Mouse (Mus musculus): ENCODE results near the gene Nkx2-3. TPM values are rescaled to one million over a fixed set of nuclear protein-coding genes. Genes with fewer than 3 reads are reported as not detected.
A peak's percentile ranks its signal among the peaks of the same experiment; 100 is the strongest.

Gene Nkx2-3
- total RNA-seq, 2 experiments from 2014 or later: not detected

GRCm38 (mm10) chr19:43616415-43616861, 4.3 kb downstream of the Nkx2-3 start:
- intact Hi-C loops (cut with DNase I): loop anchor here (10.0 kb wide), 1 partner anchor 232 kb away; the partner anchor contains the start of gene Hpse2
- DNase-seq: no peak

- intact Hi-C loops (cut with DNase I): loop anchor here (10.0 kb wide), 1 partner anchor 232 kb away; the partner anchor contains the start of gene Hpse2
- no peak for DNase-seq
Measured at GRCm38 (mm10) chr19:43616889-43617288, 4.8 kb downstream of the Nkx2-3 start.

GRCm38 (mm10) chr19:43617761-43618349, 5.7 kb downstream of the Nkx2-3 start:
- no peak for DNase-seq
- intact Hi-C loops (cut with DNase I): loop anchor here (10.0 kb wide), 1 partner anchor 233 kb away; the partner anchor contains the start of gene Hpse2

GRCm38 (mm10) chr19:43618505-43619030, 6.4 kb downstream of the Nkx2-3 start:
- intact Hi-C loops (cut with DNase I): loop anchor here (10.0 kb wide), 1 partner anchor 234 kb away; the partner anchor contains the start of gene Hpse2

GRCm38 (mm10) chr19:43619916-43620479, 7.9 kb downstream of the Nkx2-3 start:
- intact Hi-C loops (cut with DNase I): loop anchor here (1.0 to 10.0 kb wide), 3 partner anchors 19 to 235 kb away; partner anchors contain the start of gene Hpse2
- no peak for DNase-seq

More at GRCm38 (mm10) chr19:43618505-43619030, 6.4 kb downstream of the Nkx2-3 start:
- no peak for DNase-seq

- intact Hi-C loops (cut with DNase I): loop anchor here (5.0 kb wide), 1 partner anchor 92 kb away; no protein-coding TSS in a partner anchor
- no peak for DNase-seq
Measured at GRCm38 (mm10) chr19:43623913-43624312, 11.8 kb downstream of the Nkx2-3 start.

- intact Hi-C loops (cut with DNase I): no loop called here
- DNase-seq: no peak
Measured at GRCm38 (mm10) chr19:43626160-43626559, 14.0 kb downstream of the Nkx2-3 start.

- intact Hi-C loops (cut with DNase I): no loop called here
- no peak for DNase-seq
Measured at GRCm38 (mm10) chr19:43627345-43627744, 15.2 kb downstream of the Nkx2-3 start.

GRCm38 (mm10) chr19:43629088-43629487, 17.0 kb downstream of the Nkx2-3 start:
- intact Hi-C loops (cut with DNase I): no loop called here

GRCm38 (mm10) chr19:43630466-43631251, 18.5 kb downstream of the Nkx2-3 start:
- peak; percentile 84 to 85 for DNase-seq
- intact Hi-C loops (cut with DNase I): loop anchor here (2.0 to 5.0 kb wide), 3 partner anchors 24 to 136 kb away; no protein-coding TSS in a partner anchor

More at GRCm38 (mm10) chr19:43629088-43629487, 17.0 kb downstream of the Nkx2-3 start:
- no peak for DNase-seq

- intact Hi-C loops (cut with DNase I): no loop called here
- DNase-seq: no peak
Measured at GRCm38 (mm10) chr19:43641833-43642232, 29.7 kb downstream of the Nkx2-3 start.

GRCm38 (mm10) chr19:43642843-43643242, 30.7 kb downstream of the Nkx2-3 start:
- intact Hi-C loops (cut with DNase I): no loop called here

GRCm38 (mm10) chr19:43645508-43645907, 33.4 kb downstream of the Nkx2-3 start:
- no peak for DNase-seq
- intact Hi-C loops (cut with DNase I): no loop called here

More at GRCm38 (mm10) chr19:43642843-43643242, 30.7 kb downstream of the Nkx2-3 start:
- DNase-seq: no peak

GRCm38 (mm10) chr19:43646852-43647251, 34.7 kb downstream of the Nkx2-3 start:
- no peak for DNase-seq
- intact Hi-C loops (cut with DNase I): no loop called here

GRCm38 (mm10) chr19:43647261-43647660, 35.1 kb downstream of the Nkx2-3 start:
- DNase-seq: no peak
- intact Hi-C loops (cut with DNase I): no loop called here

GRCm38 (mm10) chr19:43648343-43648742, 36.2 kb downstream of the Nkx2-3 start:
- intact Hi-C loops (cut with DNase I): no loop called here
- DNase-seq: no peak

- DNase-seq: no peak
- intact Hi-C loops (cut with DNase I): no loop called here
Measured at GRCm38 (mm10) chr19:43651241-43651785, 39.2 kb downstream of the Nkx2-3 start.

- intact Hi-C loops (cut with DNase I): loop anchor here (1.0 to 2.0 kb wide), 3 partner anchors 25 to 126 kb away; no protein-coding TSS in a partner anchor
- DNase-seq: peak; percentile 63 to 70
Measured at GRCm38 (mm10) chr19:43655735-43656492, 43.8 kb downstream of the Nkx2-3 start.

GRCm38 (mm10) chr19:43659632-43660031, 47.5 kb downstream of the Nkx2-3 start:
- intact Hi-C loops (cut with DNase I): no loop called here
- DNase-seq: no peak
